Mouse (Mus musculus) liver, adult 2 months (tissue): ENCODE data around the gene Kcne2.

Experiments
- CTCF ChIP-seq: fragments of 200-500 bp; IDR thresholded peaks from 2 replicates; pipeline ENCODE4 v1.5.1; 2011; ENCODE audit warnings: low read depth, low read length, control low read depth
- POLR2A ChIP-seq: fragments of 200-500 bp; IDR thresholded peaks from 2 replicates; pipeline ENCODE4 v1.6.1; 2011; ENCODE audit warnings: low read length, control low read depth; ENCODE audit not compliant: insufficient read depth; ENCODE audit errors: extremely low read depth

DNA sequence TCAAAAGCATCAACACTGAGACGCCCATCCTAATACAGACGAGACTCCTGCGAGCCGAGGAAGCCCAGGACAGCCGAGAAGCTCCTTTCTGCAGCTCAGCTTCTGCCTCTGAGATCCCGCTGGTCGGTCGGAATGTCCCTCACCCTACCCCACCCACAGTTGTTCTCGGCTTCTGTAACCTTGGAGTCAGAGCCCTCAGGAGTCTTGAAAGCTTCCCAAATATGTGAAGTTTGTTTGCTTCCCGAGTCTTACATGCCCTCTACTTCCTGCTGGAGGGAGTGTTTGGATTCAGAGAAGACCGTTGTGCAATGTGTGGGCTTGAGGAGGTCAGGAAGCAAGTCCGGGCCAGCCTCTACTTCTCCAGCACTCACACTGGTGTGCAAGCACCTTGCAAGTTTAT, 24.3 kb upstream of the Kcne2 start:
- TF ChIP-seq CTCF (no peak), POLR2A (no peak)
